Mouse (Mus musculus): Measurements from ENCODE around the gene Gm20388. TPM values are rescaled to one million over a fixed set of nuclear protein-coding genes. Genes with fewer than 3 reads are reported as not detected.

Gene Gm20388
- polyA plus RNA-seq, 1 experiment, result 10.6 TPM

- no peak for TF ChIP-seq CTCF (IDR thresholded peaks at IDR 0.05; ENCODE audit: control insufficient read depth, insufficient read depth, low read length)
- TF ChIP-seq POLR2A (IDR thresholded peaks at IDR 0.05; ENCODE audit: borderline replicate concordance, control insufficient read depth, low read depth, low read length), result no peak
- Histone ChIP-seq H3K4me1 (ENCODE audit: control insufficient read depth, insufficient read depth, low read length) (no peaks in the 10 kb centered on the region), H3K4me3 (replicated peaks; ENCODE audit: control insufficient read depth, low read depth, low read length) (no peak overlapping the region), H3K27ac (ENCODE audit: control insufficient read depth, insufficient read depth, low read depth, low read length, poor library complexity) (no peak overlapping the region)
- 86% methylated on average over 7 of the region's 7 CpGs for WGBS
These were observed 294.2 kb downstream of the Gm20388 start for GRCm38 (mm10) chr8:120204736-120205360.

- Histone ChIP-seq H3K4me3 (replicated peaks; ENCODE audit: control insufficient read depth, low read depth, low read length) (no peak overlapping the region), H3K27ac (ENCODE audit: control insufficient read depth, insufficient read depth, low read depth, low read length, poor library complexity) (no peak overlapping the region), H3K4me1 (ENCODE audit: control insufficient read depth, insufficient read depth, low read length) (no peaks in the 10 kb centered on the region)
- 60% methylated on average over 9 of the region's 9 CpGs for WGBS
- TF ChIP-seq CTCF (IDR thresholded peaks at IDR 0.05; ENCODE audit: control insufficient read depth, insufficient read depth, low read length), result no peak
- no peak for TF ChIP-seq POLR2A (IDR thresholded peaks at IDR 0.05; ENCODE audit: borderline replicate concordance, control insufficient read depth, low read depth, low read length)
These were observed 295.3 kb downstream of the Gm20388 start for GRCm38 (mm10) chr8:120205916-120206315.

- WGBS, result 79% methylated on average over 8 of the region's 8 CpGs
- H3K4me3 ChIP-seq (replicated peaks; ENCODE audit: control insufficient read depth, low read depth, low read length), result no peak overlapping the region
- no peak for TF ChIP-seq POLR2A (IDR thresholded peaks at IDR 0.05; ENCODE audit: borderline replicate concordance, control insufficient read depth, low read depth, low read length)
- no peak for TF ChIP-seq CTCF (IDR thresholded peaks at IDR 0.05; ENCODE audit: control insufficient read depth, insufficient read depth, low read length)
- no peak overlapping the region for H3K27ac ChIP-seq (ENCODE audit: control insufficient read depth, insufficient read depth, low read depth, low read length, poor library complexity)
- H3K4me1 ChIP-seq (ENCODE audit: control insufficient read depth, insufficient read depth, low read length), result no peaks in the 10 kb centered on the region
These were observed 296.7 kb downstream of the Gm20388 start for GRCm38 (mm10) chr8:120207364-120207763.

- no peak overlapping the region for H3K27ac ChIP-seq (ENCODE audit: control insufficient read depth, insufficient read depth, low read depth, low read length, poor library complexity)
- 69% methylated on average over 11 of the region's 11 CpGs for whole genome bisulfite sequencing
- H3K4me1 ChIP-seq (ENCODE audit: control insufficient read depth, insufficient read depth, low read length), result no peaks in the 10 kb centered on the region
- H3K4me3 ChIP-seq (replicated peaks; ENCODE audit: control insufficient read depth, low read depth, low read length), result no peak overlapping the region
- TF ChIP-seq POLR2A (IDR thresholded peaks at IDR 0.05; ENCODE audit: borderline replicate concordance, control insufficient read depth, low read depth, low read length) (no peak), CTCF (IDR thresholded peaks at IDR 0.05; ENCODE audit: control insufficient read depth, insufficient read depth, low read length) (no peak)
These were observed 297.5 kb downstream of the Gm20388 start for GRCm38 (mm10) chr8:120208113-120208512.

- Histone ChIP-seq H3K4me3 (replicated peaks; ENCODE audit: control insufficient read depth, low read depth, low read length) (no peak overlapping the region), H3K27ac (ENCODE audit: control insufficient read depth, insufficient read depth, low read depth, low read length, poor library complexity) (no peak overlapping the region), H3K4me1 (ENCODE audit: control insufficient read depth, insufficient read depth, low read length) (no peaks in the 10 kb centered on the region; the same call in 1 of the 2 replicates)
- WGBS, result 13% methylated on average over 4 of the region's 4 CpGs
- no peak for TF ChIP-seq CTCF (IDR thresholded peaks at IDR 0.05; ENCODE audit: control insufficient read depth, insufficient read depth, low read length)
- no peak for TF ChIP-seq POLR2A (IDR thresholded peaks at IDR 0.05; ENCODE audit: borderline replicate concordance, control insufficient read depth, low read depth, low read length)
These were observed 300.7 kb downstream of the Gm20388 start for GRCm38 (mm10) chr8:120211345-120211744.

- no peaks in the 10 kb centered on the region; the same call in none of the 2 replicates for H3K4me1 ChIP-seq (ENCODE audit: control insufficient read depth, insufficient read depth, low read length)
- WGBS, result 82% methylated on average over 7 of the region's 7 CpGs
- H3K27ac ChIP-seq (ENCODE audit: control insufficient read depth, insufficient read depth, low read depth, low read length, poor library complexity), result no peak overlapping the region
- H3K4me3 ChIP-seq (replicated peaks; ENCODE audit: control insufficient read depth, low read depth, low read length), result no peak overlapping the region
- TF ChIP-seq POLR2A (IDR thresholded peaks at IDR 0.05; ENCODE audit: borderline replicate concordance, control insufficient read depth, low read depth, low read length) (no peak), CTCF (IDR thresholded peaks at IDR 0.05; ENCODE audit: control insufficient read depth, insufficient read depth, low read length) (no peak)
These were observed 302.0 kb downstream of the Gm20388 start for GRCm38 (mm10) chr8:120212596-120212995.

- WGBS, result 84% methylated on average over 3 of the region's 3 CpGs
- no peaks in the 10 kb centered on the region; the same call in none of the 2 replicates for H3K4me1 ChIP-seq (ENCODE audit: control insufficient read depth, insufficient read depth, low read length)
- no peak overlapping the region for H3K4me3 ChIP-seq (replicated peaks; ENCODE audit: control insufficient read depth, low read depth, low read length)
- TF ChIP-seq CTCF (IDR thresholded peaks at IDR 0.05; ENCODE audit: control insufficient read depth, insufficient read depth, low read length) (no peak), POLR2A (IDR thresholded peaks at IDR 0.05; ENCODE audit: borderline replicate concordance, control insufficient read depth, low read depth, low read length) (no peak)
- no peak overlapping the region for H3K27ac ChIP-seq (ENCODE audit: control insufficient read depth, insufficient read depth, low read depth, low read length, poor library complexity)
These were observed 302.6 kb downstream of the Gm20388 start for GRCm38 (mm10) chr8:120213229-120213628.

- no peak overlapping the region for H3K4me3 ChIP-seq (replicated peaks; ENCODE audit: control insufficient read depth, low read depth, low read length)
- H3K4me1 ChIP-seq (ENCODE audit: control insufficient read depth, insufficient read depth, low read length), result no peaks in the 10 kb centered on the region; the same call in none of the 2 replicates
- 52% methylated on average over 5 of the region's 5 CpGs for WGBS
- 0 out of 2 replicates have a peak overlapping the region, but pooled peaks have one; percentile 10 for H3K27ac ChIP-seq (ENCODE audit: control insufficient read depth, insufficient read depth, low read depth, low read length, poor library complexity)
- TF ChIP-seq POLR2A (IDR thresholded peaks at IDR 0.05; ENCODE audit: borderline replicate concordance, control insufficient read depth, low read depth, low read length), result no peak
These were observed 303.3 kb downstream of the Gm20388 start for GRCm38 (mm10) chr8:120213939-120214338.

Data from bone marrow, adult 2 months (tissue).